Mouse (Mus musculus) cerebellum, adult 11 months (tissue): ENCODE data around the gene Cst9.

Experiments
- DNase-seq: peaks from one replicate; pipeline ENCODE4 v3.0.0; 2022

Cst9 gene

DNA sequence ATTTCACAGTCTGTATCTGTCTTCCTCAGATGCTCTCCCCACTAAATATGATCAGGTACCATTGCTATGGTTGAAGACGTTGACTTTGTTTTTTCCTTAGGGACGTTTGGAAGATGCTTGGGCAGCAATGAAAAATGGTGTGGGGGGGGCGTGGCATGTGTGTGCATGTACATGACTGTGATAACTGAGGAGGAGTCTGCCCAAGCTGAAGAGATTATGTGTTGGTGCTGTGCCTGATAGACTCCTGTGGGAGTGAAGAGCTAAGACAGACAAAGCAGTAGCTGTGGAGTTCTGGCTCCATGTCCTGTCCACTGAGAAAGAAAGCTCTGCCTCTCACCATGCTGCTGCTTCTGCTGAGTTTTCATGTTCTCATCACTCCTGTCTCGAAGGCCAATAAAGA lies at the start of gene Cst9:
Cst9 (plus strand) TSS at position 236 of the 400 bp plus-strand sequence.
- DNase-seq = no peak

DNA sequence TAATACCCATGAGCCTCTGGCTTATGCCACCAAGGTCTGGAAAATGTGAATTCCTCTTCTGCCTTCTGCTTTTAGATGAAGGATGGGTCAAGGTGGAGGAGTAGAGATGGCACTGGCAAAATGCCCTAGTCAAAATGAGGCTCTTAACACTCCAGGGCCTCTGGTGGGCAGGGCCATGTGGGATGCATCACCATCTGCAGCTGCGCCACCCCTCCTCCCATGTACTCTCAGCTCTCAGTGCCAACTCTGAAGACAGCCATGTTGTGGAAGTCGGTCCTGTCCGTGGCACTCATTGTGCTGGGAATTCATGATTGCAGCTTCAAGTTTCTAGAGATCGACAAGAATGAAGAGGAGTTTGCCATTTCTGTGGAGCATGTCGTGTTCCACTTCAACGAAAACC lies 45.8 kb upstream of the Cst9 start, which contains the start of gene Cst12:
Cst12 (plus strand) TSS at position 220 of the 400 bp plus-strand sequence.
- no peak for DNase-seq

- no peak for DNase-seq
These were observed 36.5 kb upstream of the Cst9 start, which contains the start of gene Cst8 for GRCm38 (mm10) chr2:148798485-148798884. TSS of gene Cst8 (plus strand) at chr2:148798785.

DNA sequence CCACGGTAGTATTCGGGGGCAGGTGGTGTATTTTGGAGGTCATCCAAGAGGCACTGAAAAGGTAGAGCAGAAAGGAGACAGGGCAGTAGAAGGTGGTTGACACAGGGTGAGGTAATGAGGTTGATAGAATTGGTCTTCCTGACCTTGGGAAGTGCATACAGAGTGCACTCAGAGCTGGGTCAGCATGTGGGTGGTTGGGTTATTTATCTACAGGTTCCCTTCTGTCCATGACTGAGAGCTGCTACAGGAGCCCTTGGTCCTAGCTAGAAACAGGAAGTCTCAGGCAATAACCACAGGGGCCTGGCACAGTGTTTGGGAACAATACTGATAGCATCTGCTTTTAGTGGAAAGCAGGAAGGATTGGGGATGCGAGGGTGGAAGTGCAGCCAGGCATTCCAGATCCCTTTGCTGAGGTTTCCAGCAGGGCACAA lies 33.4 kb upstream of the Cst9 start:
- peak; percentile 68 for DNase-seq

DNA sequence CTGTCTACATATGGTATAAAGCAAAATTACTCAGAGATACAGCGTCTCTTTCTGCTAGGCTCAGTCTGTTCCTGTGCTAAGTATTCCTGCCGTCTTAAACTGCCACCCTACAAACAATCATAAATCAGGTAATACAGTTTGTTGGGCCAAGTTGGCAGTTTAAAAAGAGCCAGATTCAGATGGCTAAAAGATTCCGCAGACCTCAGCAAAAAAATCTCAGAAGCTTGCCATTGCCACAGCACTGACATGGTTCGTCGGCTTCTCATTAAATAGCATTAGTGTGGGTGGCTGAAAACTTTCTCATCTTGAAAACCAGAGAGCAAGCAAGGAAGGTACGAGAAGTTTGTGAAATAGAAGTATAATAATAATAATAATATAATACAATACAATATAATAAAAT lies 28.3 kb upstream of the Cst9 start:
- DNase-seq = no peak

- DNase-seq = no peak
These were observed 15.0 kb upstream of the Cst9 start, which contains the start of gene Cst13 for GRCm38 (mm10) chr2:148819909-148820308. TSS of gene Cst13 (plus strand) at chr2:148820081.

DNA sequence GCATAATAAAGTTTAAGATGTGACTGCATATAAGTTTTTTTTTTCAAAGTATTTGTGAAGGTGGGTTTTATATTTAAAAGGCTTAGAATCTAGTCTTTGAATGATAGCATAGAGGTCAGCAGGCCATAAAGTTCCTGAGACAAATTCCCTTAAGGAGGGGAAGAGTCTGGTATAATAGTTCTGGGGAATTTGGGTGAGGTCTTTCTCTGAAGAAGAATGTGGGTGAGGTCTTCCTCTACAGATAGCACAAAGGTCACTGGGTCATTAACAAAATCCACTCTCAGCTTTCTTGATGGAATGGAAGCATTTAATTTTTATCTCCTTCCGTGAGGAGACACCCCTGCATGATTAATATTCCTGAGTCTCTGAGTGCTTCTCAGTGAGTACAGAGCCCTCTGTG lies 9.0 kb upstream of the Cst9 start:
- DNase-seq = no peak

DNA sequence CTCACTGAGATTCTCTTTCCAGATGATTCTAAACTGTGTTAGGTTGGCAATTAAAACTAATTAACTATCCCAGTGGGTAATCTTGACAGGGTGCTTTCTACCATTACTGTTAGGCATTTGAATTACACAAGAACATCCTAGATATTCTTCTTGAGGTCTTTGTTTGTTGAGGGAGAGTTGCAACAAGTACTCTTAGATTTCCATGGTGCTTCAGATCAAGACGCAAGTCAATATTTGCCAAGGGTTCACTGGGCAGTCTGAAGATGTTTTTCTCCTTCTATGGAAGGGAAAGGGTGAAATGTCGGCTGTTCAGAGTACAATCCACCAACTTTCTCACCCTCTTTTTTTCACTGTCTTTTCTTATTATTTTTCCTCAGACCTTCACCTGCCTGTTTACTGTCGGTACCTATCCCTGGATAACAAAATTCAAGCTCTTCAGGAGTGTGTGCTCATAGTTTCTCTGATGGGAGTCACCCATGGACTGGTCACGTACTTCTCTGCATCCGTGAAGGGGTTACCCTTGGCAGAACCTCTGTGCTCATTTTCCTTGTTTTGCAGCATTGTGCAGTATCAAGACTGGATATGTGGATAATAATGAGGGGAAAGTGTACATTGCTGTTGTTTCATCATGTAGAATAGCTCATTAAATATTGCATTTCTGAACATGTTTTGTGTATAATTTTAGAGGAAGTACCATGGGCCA lies 3.3 kb downstream of the Cst9 start:
- no peak for DNase-seq

DNA sequence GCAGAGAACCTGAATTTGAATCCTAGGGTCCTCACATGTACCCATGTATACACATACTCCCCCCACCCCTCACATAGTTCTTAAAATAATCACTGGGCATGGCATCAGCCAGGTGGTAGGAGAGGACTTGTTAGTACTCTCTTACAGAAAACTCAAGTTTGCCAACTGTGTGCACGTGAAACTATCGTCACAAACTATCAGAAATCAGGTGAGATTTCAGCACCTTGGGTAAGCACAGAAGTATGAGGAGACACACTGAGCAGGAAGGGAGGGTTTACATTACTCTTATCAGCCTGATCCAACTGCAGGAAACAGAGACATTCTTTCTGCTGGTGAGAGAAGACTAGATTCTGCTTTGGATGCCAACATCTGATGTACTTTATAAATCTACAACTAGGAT lies 4.3 kb downstream of the Cst9 start:
- no peak for DNase-seq

DNA sequence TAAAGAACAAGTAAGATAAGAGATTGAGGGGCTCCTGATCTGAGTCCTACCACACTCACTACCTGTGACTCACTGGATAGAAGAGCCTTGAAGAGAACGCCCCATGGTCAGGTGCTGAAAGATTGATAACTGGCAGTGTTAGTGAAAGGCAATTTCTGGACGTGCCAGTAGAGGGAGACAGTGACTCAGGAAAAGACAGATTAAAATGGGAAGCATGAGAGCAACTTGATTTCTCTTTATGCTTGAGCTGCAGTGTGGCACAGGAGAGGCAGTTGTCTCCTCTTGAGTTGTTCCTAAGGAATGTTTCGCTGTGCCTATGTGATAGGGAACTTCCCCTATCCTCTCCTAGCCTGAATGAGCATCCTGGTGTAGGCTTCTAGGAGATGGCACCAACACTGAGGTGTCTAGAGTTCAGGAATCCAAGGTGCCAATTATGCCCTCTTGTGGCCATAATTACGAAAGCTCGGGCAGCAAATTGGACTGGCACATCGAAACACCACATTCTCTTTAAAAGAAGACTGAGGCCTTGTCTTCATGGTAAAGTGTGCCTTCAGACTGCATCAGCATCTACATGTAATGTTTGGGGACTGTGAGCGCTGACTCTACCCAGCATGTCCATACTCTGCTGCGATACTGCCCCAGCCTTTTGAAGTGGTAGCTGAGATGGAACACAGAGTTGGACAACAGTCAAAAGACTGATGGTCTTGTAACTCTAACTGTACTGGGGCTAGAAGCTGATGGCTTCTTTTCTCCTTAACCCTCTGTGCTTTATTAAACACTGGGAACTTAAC lies 16.4 kb downstream of the Cst9 start:
- peak; percentile 66 for DNase-seq

DNA sequence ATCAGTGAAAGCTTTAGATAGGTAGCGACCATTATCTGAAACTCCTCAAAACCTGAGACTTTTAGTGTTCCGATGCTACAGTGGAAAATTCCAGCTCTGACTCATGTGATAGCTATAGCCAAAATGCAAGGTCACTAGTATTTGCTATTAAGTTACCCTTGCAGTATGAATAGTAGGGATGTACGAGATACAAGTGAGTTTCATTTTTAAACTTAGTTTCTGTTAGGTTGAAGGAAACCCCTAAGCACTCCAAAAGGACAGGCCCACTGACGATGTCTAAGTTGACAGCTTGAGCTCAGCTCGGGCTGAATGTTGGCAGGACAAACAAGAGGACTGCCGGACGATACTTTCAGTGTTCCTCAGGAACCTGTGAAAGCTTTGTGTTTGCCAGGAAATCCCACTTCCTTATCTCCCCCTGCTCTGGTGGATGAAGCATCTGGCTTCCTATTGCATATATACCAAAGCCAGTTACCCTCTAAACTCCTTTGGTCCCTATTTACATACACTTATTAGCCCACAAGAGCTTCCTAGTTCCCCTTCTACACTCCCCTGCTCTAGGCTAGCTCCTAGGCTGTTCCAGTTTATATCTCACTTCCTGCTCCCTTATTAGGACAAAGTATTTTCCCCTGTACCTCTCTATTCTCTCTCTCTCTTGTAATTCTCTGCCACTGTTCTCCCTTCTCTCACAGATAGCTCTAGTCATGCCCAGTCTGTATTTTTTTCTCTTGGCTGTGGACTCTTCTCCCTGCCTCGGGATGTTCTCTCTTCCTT lies 21.9 kb downstream of the Cst9 start:
- no peak for DNase-seq

DNA sequence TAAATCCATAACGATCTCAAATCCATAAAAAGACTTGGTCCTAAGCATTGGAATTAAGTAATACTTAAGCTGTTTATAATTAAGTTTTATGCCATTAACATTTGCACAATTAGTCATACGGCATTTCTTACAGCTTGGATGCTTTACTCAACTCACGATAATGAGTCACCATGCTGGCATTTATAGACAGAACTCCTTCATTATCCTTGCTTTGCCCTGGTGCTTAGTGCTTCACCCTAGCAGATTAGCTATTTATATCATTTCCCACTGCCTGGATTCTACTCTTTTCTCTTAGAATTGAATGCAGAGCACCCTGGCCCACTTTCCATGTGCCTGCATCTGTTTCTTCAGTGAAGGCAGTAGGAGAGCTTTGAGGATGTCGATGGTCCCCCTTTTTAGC lies 22.6 kb downstream of the Cst9 start:
- no peak for DNase-seq

DNA sequence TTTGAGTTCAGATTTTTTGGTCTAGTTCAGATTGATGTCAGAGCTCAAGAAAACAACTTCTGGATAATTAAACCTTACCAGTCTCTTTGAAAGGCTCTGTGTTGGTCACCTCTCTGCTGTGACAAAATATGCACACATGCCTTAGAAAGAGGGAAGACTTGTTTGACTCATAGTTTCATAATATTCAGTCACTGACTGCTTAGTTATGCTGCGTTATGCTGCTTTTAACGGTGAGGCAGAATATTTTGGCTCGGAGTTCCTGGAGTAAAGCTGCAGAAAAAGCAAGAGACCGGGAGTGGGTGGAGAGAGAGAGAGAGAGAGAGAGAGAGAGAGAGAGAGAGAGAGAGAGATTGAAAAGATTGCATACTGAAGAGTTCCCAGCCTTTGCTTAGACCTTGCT lies 26.0 kb downstream of the Cst9 start:
- DNase-seq = no peak

DNA sequence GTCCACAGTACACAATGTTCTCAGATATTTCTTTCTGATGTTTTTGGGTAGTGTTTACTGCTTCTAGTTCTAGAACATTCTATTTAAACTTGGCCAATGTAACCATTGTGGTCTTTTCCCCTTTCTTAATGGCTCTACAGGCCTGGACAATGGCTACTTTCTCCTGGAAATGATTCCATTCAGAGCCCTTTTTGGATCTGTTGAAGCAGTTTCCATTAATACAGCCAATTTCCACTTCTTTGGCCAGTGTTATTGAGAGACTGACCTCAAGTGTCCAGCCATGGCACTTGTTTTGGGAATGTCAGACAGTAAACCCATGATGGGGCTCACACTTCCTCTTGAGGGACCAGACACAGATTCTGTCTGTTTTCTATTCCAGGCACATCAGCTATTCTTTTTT lies 26.7 kb downstream of the Cst9 start:
- no peak for DNase-seq

GRCm38 (mm10) chr2:148864966-148865365 lies 30.0 kb downstream of the Cst9 start, which contains the start of gene 9230104L09Rik:
TSS of gene 9230104L09Rik (minus strand) at chr2:148865038.
- no peak for DNase-seq

DNA sequence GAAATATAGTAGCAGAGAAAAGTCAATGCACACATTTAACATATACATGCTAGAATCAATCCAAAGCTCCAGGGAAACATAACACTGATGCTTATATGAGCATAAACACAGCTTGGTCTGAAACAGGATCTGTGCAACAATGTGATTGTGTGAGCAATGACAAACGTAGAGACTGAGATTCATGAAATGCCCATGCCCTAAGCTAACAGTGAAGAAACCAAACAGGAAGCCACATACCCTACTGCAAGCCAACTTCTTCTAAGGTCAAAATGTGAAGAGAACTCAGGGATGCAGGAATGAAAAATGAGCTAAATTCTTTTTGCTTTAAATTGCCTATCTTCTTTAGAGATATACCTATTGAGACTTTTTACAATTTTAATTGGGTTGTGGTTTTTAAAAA lies 34.0 kb downstream of the Cst9 start:
- no peak for DNase-seq

DNA sequence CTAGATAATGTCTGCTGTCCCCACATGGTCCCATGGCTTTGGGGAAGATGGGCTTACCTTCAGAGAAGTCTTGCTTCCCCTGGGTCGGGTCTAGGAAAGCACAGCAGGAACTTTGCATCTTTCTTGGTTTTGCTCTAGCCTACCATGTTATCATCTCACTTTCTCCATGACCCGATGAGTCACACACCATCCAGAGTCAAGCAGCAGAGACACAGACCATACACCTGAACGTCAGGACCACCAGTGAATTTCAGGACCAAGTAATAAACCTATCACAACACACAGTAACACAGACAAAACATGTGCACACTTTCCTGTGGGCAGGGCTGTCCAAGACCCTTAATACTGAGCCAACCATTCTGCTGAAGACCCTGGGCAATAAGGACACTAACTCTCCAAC lies 35.6 kb downstream of the Cst9 start:
- no peak for DNase-seq

DNA sequence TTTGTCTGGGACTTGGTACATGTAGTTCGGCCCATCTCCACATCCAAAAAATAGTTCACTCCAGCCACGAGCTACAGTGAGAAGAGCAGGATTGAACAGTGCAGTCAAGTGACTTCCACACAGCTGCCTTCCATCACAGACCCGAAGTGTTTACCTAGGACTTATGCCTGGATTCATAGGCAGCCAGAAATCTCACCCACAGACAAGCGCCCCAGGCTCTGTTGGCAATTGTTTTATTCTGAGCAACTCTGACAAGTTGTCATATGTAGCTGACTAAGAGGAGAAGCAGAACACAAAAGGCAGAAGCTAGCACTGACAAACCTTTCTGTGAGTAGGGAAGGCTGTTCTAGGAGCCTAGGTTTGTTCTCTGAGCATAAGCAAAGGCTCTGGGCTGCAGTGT lies 37.9 kb downstream of the Cst9 start:
- DNase-seq = no peak

GRCm38 (mm10) chr2:148874224-148874616 lies 39.3 kb downstream of the Cst9 start:
- no peak for DNase-seq

- DNase-seq = peak; percentile 20
These were observed 39.8 kb downstream of the Cst9 start for GRCm38 (mm10) chr2:148874617-148875334.

DNA sequence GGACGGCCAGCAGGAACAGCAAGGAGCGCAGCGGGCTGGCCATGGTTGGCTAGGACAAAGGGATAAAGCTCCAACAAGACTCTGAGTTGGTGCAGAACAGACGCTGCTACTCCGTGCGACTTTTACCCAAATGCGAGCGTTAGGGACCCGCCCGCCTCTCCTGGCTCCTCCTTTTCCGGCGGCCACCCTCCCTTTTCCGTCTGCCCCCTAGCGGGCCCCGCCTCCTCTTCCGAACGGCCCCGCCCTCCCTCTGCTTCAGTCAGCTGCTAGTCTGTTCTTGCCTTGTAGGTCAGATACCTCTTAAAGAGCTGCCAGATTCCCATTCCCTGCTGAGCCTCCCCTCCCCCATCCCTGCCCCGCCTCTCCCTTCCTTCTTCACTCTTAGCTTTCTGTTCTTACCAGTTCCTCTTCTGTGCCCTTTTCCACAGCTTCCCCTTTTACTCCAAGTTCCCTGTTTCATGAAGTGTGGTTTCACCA lies 40.4 kb downstream of the Cst9 start, which contains the start of gene Cst3:
Cst3 (minus strand) TSS at position 358 of the 477 bp plus-strand sequence.
- peak; percentile 82 for DNase-seq

DNA sequence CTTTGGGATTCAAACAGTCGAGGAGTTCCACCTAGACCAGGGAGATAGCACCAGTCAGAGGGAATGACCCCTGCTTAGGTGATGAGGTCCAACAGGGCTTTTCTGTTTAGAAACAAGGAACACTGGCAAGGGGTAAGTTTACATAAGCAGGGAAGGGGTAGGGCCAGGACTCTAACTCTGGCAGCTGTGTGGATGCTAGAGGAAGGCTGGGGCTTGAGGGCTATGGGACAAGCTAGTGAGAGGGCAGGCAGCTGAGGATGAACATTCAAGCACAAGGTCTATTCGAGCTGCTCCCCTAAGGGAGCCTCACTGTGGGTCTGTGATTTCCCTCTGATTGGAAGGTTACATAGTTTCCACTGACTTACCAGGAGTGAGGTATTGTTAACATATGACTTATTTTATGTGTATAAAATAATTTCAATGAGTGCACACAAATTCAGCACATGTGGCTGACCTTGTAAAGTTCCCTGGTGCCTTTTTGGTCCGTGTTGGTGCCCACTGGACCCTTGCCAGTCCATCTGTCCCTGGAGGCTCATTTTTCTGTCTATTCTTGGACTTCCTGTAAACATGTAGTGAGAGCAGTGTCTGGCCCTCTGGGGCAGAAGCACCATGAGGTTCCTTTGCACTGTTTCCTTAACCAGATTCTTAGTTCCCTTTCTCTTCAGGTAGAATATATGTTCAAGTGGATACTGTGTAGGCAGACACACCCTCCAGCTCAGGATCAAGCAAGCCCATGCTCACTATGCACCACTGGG lies 42.2 kb downstream of the Cst9 start:
- DNase-seq = no peak
